Mouse (Mus musculus) brain, embryonic 14.5 days (tissue): ENCODE results near the gene Plcb1.

Experiments
- CTCF ChIP-seq: fragments of 200-500 bp; IDR thresholded peaks from 2 replicates; pipeline ENCODE4 v1.5.1; 2012; ENCODE audit warnings: inconsistent platforms, mild to moderate bottlenecking, moderate library complexity, borderline replicate concordance; ENCODE audit not compliant: insufficient read depth, insufficient read length; ENCODE audit errors: extremely low read depth
- POLR2A ChIP-seq: fragments of 200-500 bp; IDR thresholded peaks from 2 replicates; pipeline ENCODE4 v1.6.1; 2012; ENCODE audit warnings: mild to moderate bottlenecking, inconsistent platforms, borderline replicate concordance; ENCODE audit not compliant: poor library complexity, insufficient read depth, insufficient read length, severe bottlenecking; ENCODE audit errors: extremely low read depth

DNA sequence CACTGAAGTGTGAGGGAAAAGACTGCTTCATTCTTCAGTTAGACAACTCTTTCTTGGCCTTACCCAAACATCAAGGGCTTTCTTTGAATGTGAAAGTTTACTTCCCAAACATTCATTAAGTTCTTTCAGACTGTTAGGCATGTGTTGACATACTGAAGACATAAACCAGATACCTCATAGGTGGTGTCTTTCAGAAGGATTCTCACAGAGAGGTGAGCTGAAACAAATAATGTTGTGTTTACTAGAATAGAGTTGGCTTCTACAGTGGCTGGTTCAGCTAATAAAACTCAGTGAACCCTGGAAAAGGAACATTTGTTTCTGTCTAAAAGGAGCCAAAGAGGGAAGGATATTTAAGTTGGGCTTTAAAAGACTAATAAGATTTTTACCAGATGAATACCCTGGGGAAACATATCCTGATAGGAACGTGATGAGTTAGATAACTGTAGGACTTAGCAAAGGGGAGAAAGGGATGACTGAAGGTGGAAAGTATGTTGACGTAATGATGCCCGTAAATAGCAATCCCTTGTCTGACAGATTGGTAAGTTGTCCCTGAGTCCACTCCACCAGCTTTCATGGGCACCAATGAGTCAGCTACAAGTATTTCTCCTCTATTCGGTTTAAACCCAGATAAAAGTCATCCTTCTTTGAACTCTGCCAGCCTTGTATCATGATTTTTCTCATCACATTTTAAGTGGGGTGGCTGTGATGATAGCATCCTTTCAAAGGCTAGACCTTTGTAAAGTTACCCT is 265.8 kb downstream of the Plcb1 start:
- TF ChIP-seq CTCF (no peak), POLR2A (no peak)
